Mouse (Mus musculus) hindbrain, embryonic 12.5 days (tissue): ENCODE data around the gene Tsg101. TPM values are rescaled to one million over a fixed set of nuclear protein-coding genes. Genes with fewer than 3 reads are reported as not detected.

Experiments used
- ATAC-seq: fragments of 200-750 bp; cut with Nextera tagmentation; 2 replicates; pipeline ENCODE4 v1.8.0; 2017; ENCODE audit warnings: moderate TSS enrichment; ENCODE audit not compliant: low FRiP score
- H3K27ac ChIP-seq: fragments of 300-500 bp; sonication (generic); 2 replicates; pipeline ENCODE4 v1.5.1; 2016; ENCODE audit warnings: mild to moderate bottlenecking
- H3K27me3 ChIP-seq: fragments of 300-500 bp; sonication (generic); 2 replicates; pipeline ENCODE4 v1.6.1; 2016; ENCODE audit warnings: mild to moderate bottlenecking
- H3K36me3 ChIP-seq: fragments of 300-500 bp; sonication (generic); 2 replicates; pipeline ENCODE4 v1.6.1; 2016; ENCODE audit warnings: mild to moderate bottlenecking
- H3K4me1 ChIP-seq: fragments of 300-500 bp; sonication (generic); 2 replicates; pipeline ENCODE4 v1.6.1; 2016
- H3K4me2 ChIP-seq: fragments of 300-500 bp; sonication (generic); replicated peaks from 2 replicates; pipeline ENCODE4 v1.6.1; 2016; ENCODE audit warnings: mild to moderate bottlenecking
- H3K4me3 ChIP-seq: fragments of 300-500 bp; sonication (generic); 2 replicates; pipeline ENCODE4 v1.5.1; 2016; ENCODE audit warnings: mild to moderate bottlenecking
- H3K9ac ChIP-seq: fragments of 300-500 bp; sonication (generic); 2 replicates; pipeline ENCODE4 v1.6.1; 2016; ENCODE audit warnings: mild to moderate bottlenecking, moderate library complexity
- H3K9me3 ChIP-seq: fragments of 300-500 bp; sonication (generic); replicated peaks from 2 replicates; pipeline ENCODE4 v1.6.1; 2016; ENCODE audit warnings: mild to moderate bottlenecking
- WGBS: fragments of 180-500 bp; shearing (Covaris S2); methylation state at CpG from one replicate; pipeline ENCODE4 v1.1.7; 2016; 5-methylcytosine and 5-hydroxymethylcytosine counted together
- polyA plus RNA-seq: library from polyadenylated mRNA; unstranded; fragments of >200 nt; fragmentation: Nextera tagmentation; extraction: Ambion mirVana; gene quantifications from 2 replicates; pipeline ENCODE4 v1.2.1, GENCODE M21; 2016

Gene Tsg101
- polyA plus RNA-seq, 1 experiment from 2014 or later = 310 TPM

- peaks cover 19% of the 10 kb centered on the region for H3K36me3 ChIP-seq
- WGBS = 63% methylated on average over 6 of the region's 6 CpGs
- no peaks in the 10 kb centered on the region for H3K9me3 ChIP-seq
- H3K4me2 ChIP-seq = no peak overlapping the region
- no peak overlapping the region for H3K4me3 ChIP-seq
- no peak overlapping the region for H3K27ac ChIP-seq
- H3K4me1 ChIP-seq = no peaks in the 10 kb centered on the region
- no peaks in the 10 kb centered on the region for H3K27me3 ChIP-seq
- no peak for ATAC-seq
- no peak overlapping the region for H3K9ac ChIP-seq
Measured at GRCm38 (mm10) chr7:46859031-46859430, 60.7 kb downstream of the Tsg101 start.

- no peak overlapping the region for H3K4me2 ChIP-seq
- peaks cover 34% of the 10 kb centered on the region for H3K36me3 ChIP-seq
- H3K4me1 ChIP-seq = no peaks in the 10 kb centered on the region
- WGBS = 76% methylated on average over 9 of the region's 9 CpGs
- no peak overlapping the region for H3K27ac ChIP-seq
- no peak for ATAC-seq
- H3K9me3 ChIP-seq = no peaks in the 10 kb centered on the region
- no peak overlapping the region for H3K4me3 ChIP-seq
- no peaks in the 10 kb centered on the region for H3K27me3 ChIP-seq
- H3K9ac ChIP-seq = no peak overlapping the region
Measured at GRCm38 (mm10) chr7:46857436-46857835, 62.3 kb downstream of the Tsg101 start.

- 71% methylated on average over 7 of the region's 7 CpGs for WGBS
- H3K36me3 ChIP-seq = peaks cover 47% of the 10 kb centered on the region
- no peaks in the 10 kb centered on the region for H3K4me1 ChIP-seq
- H3K27ac ChIP-seq = no peak overlapping the region
- H3K9ac ChIP-seq = no peak overlapping the region
- H3K4me2 ChIP-seq = no peak overlapping the region
- no peak overlapping the region for H3K4me3 ChIP-seq
- no peaks in the 10 kb centered on the region for H3K9me3 ChIP-seq
- no peak for ATAC-seq
- H3K27me3 ChIP-seq = no peaks in the 10 kb centered on the region
Measured at GRCm38 (mm10) chr7:46855866-46856560, 63.8 kb downstream of the Tsg101 start.

DNA sequence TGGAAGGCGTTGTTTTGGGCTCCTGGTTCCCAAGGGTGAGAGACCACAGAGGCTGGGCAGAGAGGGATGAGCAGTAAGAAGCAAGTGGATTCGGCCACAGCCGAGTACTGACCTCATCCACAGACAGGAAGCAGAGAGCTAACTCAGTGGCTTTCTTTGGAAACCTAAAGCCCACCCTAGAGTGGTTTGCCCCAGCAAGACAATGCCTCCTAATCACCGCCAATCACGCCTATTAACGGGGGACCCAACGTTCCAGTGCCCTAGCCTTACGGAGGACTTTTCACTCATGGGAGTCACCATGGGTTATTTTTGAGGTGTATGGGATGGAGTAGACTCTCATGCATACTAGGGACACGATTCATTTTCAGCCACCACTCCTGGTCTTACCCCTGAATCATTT, 66.4 kb downstream of the Tsg101 start:
- WGBS = 93% methylated on average over 9 of the region's 9 CpGs
- H3K27me3 ChIP-seq = no peaks in the 10 kb centered on the region
- H3K4me1 ChIP-seq = no peaks in the 10 kb centered on the region
- no peak overlapping the region for H3K9ac ChIP-seq
- H3K36me3 ChIP-seq = peaks cover 70% of the 10 kb centered on the region
- H3K4me2 ChIP-seq = no peak overlapping the region
- H3K4me3 ChIP-seq = no peak overlapping the region
- no peaks in the 10 kb centered on the region for H3K9me3 ChIP-seq
- ATAC-seq = no peak
- no peak overlapping the region for H3K27ac ChIP-seq

GRCm38 (mm10) chr7:46852666-46853065, 67.1 kb downstream of the Tsg101 start:
- WGBS = 94% methylated on average over 1 of the region's 1 CpGs
- Histone ChIP-seq H3K27ac (no peak overlapping the region), H3K9ac (no peak overlapping the region), H3K9me3 (no peaks in the 10 kb centered on the region), H3K36me3 (peaks cover 72% of the 10 kb centered on the region), H3K4me3 (no peak overlapping the region), H3K27me3 (no peaks in the 10 kb centered on the region), H3K4me1 (no peaks in the 10 kb centered on the region), H3K4me2 (no peak overlapping the region)
- ATAC-seq = no peak

GRCm38 (mm10) chr7:46851026-46851425, 68.7 kb downstream of the Tsg101 start:
- WGBS = 56% methylated on average over 7 of the region's 7 CpGs

GRCm38 (mm10) chr7:46849287-46849686, 70.5 kb downstream of the Tsg101 start:
- Histone ChIP-seq H3K4me3 (no peak overlapping the region), H3K27me3 (no peaks in the 10 kb centered on the region), H3K4me2 (no peak overlapping the region), H3K4me1 (peaks cover 12% of the 10 kb centered on the region), H3K9me3 (no peaks in the 10 kb centered on the region), H3K36me3 (peaks cover 56% of the 10 kb centered on the region), H3K27ac (no peak overlapping the region), H3K9ac (no peak overlapping the region)
- no peak for ATAC-seq
- WGBS = 67% methylated on average over 5 of the region's 5 CpGs

More at GRCm38 (mm10) chr7:46851026-46851425, 68.7 kb downstream of the Tsg101 start:
- no peaks in the 10 kb centered on the region for H3K27me3 ChIP-seq
- H3K9ac ChIP-seq = no peak overlapping the region
- no peaks in the 10 kb centered on the region for H3K9me3 ChIP-seq
- H3K4me1 ChIP-seq = peaks cover 7% of the 10 kb centered on the region
- no peak overlapping the region for H3K4me2 ChIP-seq
- no peak overlapping the region for H3K27ac ChIP-seq
- H3K36me3 ChIP-seq = peaks cover 72% of the 10 kb centered on the region
- no peak for ATAC-seq
- no peak overlapping the region for H3K4me3 ChIP-seq

DNA sequence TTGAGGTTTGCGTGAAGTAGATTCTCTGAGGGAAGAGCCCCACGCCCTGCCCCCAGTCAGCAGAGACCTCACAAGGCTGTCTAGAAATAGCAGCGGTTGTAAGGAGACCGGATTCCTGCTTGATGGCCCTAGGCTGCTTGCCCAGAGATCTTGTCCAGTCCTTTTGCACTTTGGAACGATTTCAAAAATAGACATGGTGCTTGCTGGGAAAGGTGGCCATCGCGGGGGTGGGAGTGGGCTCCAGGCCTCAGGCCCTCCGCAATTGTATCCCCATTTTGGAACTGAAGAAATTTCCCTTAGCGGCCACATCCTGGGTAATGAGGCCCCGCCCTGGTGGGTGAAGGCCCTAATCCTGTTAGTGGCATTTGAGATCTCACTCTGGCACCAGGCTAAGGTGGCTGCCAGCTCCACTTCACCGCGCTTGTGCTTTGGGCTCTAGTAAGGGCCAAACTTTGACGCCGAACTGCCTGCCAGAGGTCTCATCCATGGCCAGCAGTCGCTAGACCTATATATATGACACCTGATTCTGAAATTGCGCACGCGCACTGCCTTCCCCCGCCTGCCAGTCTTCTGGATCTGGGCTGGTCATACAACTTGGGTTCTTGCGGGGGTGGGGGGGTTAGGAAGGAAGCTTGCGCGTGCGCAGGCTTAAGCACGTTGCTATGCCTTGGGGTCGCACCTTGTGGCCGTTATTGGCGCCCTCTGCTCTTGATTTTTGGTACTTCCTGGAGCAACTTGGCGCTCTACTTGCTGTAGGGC, 73.1 kb downstream of the Tsg101 start:
- H3K4me3 ChIP-seq = peak overlapping the region; percentile 75
- H3K4me2 ChIP-seq = peak overlapping the region; percentile 95
- under 1% methylated on average over 28 of the region's 28 CpGs for WGBS
- H3K27ac ChIP-seq = peak overlapping the region; percentile 84
- ATAC-seq = peak; percentile 42
- H3K4me1 ChIP-seq = peaks cover 12% of the 10 kb centered on the region
- no peaks in the 10 kb centered on the region for H3K9me3 ChIP-seq
- 0 out of 2 replicates have a peak, but pooled peaks cover 5% of the 10 kb centered on the region for H3K27me3 ChIP-seq
- H3K36me3 ChIP-seq = peaks cover 31% of the 10 kb centered on the region
- H3K9ac ChIP-seq = peak overlapping the region; percentile 89

GRCm38 (mm10) chr7:46845978-46846485, 73.7 kb downstream of the Tsg101 start:
- no peaks in the 10 kb centered on the region for H3K9me3 ChIP-seq
- peak overlapping the region; percentile 89 for H3K9ac ChIP-seq
- peak overlapping the region; percentile 75 for H3K4me3 ChIP-seq
- peaks cover 12% of the 10 kb centered on the region for H3K4me1 ChIP-seq
- ATAC-seq = peak; percentile 6; the same call in 1 of the 2 replicates
- H3K36me3 ChIP-seq = peaks cover 25% of the 10 kb centered on the region
- under 1% methylated on average over 36 of the region's 36 CpGs for WGBS
- peak overlapping the region; percentile 95 for H3K4me2 ChIP-seq
- H3K27me3 ChIP-seq = peaks cover 10% of the 10 kb centered on the region; the same call in 1 of the 2 replicates
- peak overlapping the region; percentile 84 for H3K27ac ChIP-seq

DNA sequence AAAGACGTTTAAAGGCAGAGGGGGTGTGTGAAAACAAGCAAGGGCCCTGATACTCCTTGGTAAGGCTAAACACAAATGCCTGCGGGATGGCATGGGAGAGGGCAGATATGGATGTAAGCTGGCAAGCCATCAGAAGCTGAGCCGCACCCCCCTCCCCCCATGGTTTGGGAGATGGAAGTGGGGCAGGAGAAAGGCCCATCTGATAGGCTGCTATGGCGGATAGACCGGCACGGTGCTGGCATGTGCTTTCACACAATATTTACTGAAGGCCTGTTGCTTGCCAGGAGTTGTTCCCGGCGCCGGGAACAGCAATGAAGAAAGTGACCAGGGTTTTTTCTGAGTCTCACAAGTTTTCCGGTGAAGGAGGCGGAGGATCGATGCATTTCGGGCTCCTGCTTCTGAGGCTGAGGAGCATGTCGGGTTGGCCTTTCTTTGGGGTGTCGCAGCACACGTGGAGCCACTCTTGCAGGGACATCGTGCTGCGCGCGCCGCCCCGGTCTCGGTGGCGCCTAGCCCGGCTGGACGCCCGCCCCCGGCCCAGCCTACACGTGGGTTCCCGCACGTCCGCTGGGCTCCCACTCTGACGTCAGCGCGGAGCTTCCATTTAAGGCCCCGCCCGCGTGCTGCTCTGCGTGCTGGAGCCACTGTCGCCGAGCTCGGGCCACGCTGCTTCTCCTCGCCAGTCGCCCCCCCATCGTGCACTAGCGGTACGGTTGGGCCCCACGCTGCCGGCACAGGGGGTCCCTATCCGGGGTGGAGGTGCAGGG, 74.4 kb downstream of the Tsg101 start:
- peaks cover 22% of the 10 kb centered on the region for H3K36me3 ChIP-seq
- H3K27ac ChIP-seq = peak overlapping the region; percentile 84
- peaks cover 12% of the 10 kb centered on the region for H3K4me1 ChIP-seq
- H3K9me3 ChIP-seq = no peaks in the 10 kb centered on the region
- H3K9ac ChIP-seq = peak overlapping the region; percentile 89
- WGBS = under 1% methylated on average over 51 of the region's 51 CpGs
- peak; percentile 86 for ATAC-seq
- peaks cover 10% of the 10 kb centered on the region; the same call in 1 of the 2 replicates for H3K27me3 ChIP-seq
- peak overlapping the region; percentile 95 for H3K4me2 ChIP-seq
- H3K4me3 ChIP-seq = peak overlapping the region; percentile 75

GRCm38 (mm10) chr7:46843576-46843975, 76.2 kb downstream of the Tsg101 start:
- no peak for ATAC-seq
- peaks cover 22% of the 10 kb centered on the region for H3K4me1 ChIP-seq
- no peak overlapping the region for H3K27ac ChIP-seq
- WGBS = 92% methylated on average over 4 of the region's 4 CpGs
- H3K9me3 ChIP-seq = no peaks in the 10 kb centered on the region
- peaks cover 4% of the 10 kb centered on the region for H3K36me3 ChIP-seq
- H3K27me3 ChIP-seq = peaks cover 19% of the 10 kb centered on the region; the same call in 1 of the 2 replicates
- no peak overlapping the region for H3K9ac ChIP-seq
- H3K4me2 ChIP-seq = no peak overlapping the region
- H3K4me3 ChIP-seq = no peak overlapping the region

DNA sequence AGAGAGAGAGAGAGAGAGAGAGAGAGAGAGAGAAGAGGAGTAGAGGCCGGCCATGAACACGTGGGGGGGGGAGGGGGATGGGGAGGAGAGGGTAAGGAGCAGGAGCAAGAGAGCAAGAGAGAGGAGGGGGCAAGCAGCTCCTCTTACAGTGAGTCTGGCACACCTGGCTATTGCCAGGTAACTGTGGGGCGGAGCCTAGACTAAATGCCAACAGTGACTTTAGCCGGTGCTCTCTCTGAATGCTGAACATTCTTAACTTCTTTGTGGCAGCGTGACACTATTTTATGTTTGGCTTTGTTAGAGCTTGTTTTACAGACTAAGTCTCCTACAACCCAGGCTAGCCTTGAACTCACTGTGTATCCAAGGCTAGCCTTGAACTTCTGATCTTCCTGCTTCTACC, 77.5 kb downstream of the Tsg101 start:
- no peaks in the 10 kb centered on the region for H3K36me3 ChIP-seq
- H3K4me1 ChIP-seq = peaks cover 30% of the 10 kb centered on the region
- peaks cover 19% of the 10 kb centered on the region; the same call in 1 of the 2 replicates for H3K27me3 ChIP-seq
- H3K9ac ChIP-seq = no peak overlapping the region
- H3K9me3 ChIP-seq = no peaks in the 10 kb centered on the region
- 41% methylated on average over 3 of the region's 5 CpGs for WGBS
- no peak overlapping the region for H3K27ac ChIP-seq
- H3K4me2 ChIP-seq = no peak overlapping the region
- H3K4me3 ChIP-seq = no peak overlapping the region
- no peak for ATAC-seq
